Mouse (Mus musculus) kidney, adult 2 months (tissue): Measurements from ENCODE around the gene Nxpe4.

Experiments used
- CTCF ChIP-seq: fragments of 200-500 bp; conservative IDR thresholded peaks from 2 replicates; pipeline ENCODE4 v1.5.1; 2011; ENCODE audit warnings: low read depth, mild to moderate bottlenecking, control low read depth, low read length, moderate library complexity, mixed read lengths; ENCODE audit not compliant: insufficient read depth, insufficient read length
- POLR2A ChIP-seq: fragments of 200-500 bp; IDR thresholded peaks from one replicate; pipeline ENCODE4 v1.6.1; 2011; ENCODE audit warnings: low read depth, low read length, control low read depth

GRCm38 (mm10) chr9:48244175-48244574, 82.4 kb downstream of the Nxpe4 start:
- no peak for TF ChIP-seq POLR2A
- TF ChIP-seq CTCF = no peak
